Mouse (Mus musculus) left cerebral cortex, postnatal 14 days (tissue): Measurements from ENCODE around the gene Fam102b. TPM values are rescaled to one million over a fixed set of nuclear protein-coding genes. Genes with fewer than 3 reads are reported as not detected.

Experiments
- DNase-seq, 2 experiments: peaks; one replicate each; pipeline ENCODE4 v3.0.0; 2021 to 2022; ENCODE audit warnings: low spot score in 2 of 2, mixed read lengths in 1 of 2
- intact Hi-C: fragments of 180-260 bp; cut with DNase I; formaldehyde crosslinking; loops from one replicate; pipeline ENCODE4 v1.15.1; 2025
- microRNA-seq, 2 experiments: library from miRNA; unstranded; fragments of <30 nt; microRNA quantifications; one replicate each; pipeline ENCODE4 v1.2.0; 2022
- total RNA-seq, 2 experiments: library from RNA; stranded (reverse); gene quantifications; 2 replicates each; pipeline ENCODE4 v1.2.3; 2021

Fam102b gene
- total RNA-seq, 2 experiments from 2014 or later, result 46.2 to 48.6 TPM

DNA sequence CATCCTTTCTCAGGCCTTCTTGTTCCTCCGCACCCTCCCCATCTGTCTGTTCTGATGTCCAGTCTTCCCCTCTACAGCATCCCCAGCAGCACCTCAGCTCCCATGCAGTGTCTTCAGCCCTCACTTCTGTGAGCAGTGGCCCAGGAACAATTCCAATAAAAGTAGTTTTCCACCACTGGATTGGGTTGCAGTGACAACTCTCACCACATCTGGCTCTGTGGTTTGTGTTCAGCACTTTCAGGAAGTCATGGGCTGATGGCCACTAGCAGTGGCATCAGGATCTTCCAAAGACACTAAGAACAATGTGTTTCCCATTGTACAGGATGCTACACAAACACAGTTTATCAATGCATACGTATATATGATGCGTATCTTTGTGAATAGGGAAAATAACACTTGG lies 61.4 kb downstream of the Fam102b start:
- intact Hi-C loops, result no loop called here

DNA sequence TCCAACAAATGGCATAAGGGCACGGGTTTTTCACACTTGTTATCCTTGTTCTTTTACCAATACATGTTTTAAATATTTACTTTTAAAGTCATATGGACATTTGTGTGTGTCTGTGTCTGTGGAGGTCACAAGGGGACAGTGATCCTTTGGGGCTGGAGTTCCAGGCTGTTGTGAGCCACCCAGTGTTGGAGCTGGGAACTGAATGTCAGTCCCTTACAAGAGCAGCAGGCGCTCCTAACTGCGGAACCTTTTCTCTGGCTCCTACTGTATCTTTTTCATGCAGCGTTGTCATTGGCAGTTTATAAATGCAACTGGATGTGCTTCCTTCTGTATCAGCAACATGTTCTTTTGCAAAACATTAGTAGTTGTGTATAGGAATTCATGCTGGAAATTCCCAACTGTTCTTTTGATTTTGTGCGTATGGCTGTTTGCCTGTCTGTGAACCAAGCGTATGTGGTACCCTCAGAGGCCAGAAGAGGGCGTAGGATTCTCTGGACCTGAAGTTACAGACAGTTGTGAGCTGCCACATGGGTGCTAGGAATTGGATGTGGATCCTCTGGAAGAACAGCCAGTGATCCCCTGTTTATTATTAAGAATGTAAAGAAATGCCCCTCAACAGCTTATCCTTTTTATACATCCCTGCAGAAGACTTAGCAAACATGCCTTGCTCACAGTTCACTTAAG lies 62.9 kb downstream of the Fam102b start:
- DNase-seq, result no peak
- intact Hi-C loops, result no loop called here

More for the DNA sequence above, 61.4 kb downstream of the Fam102b start:
- DNase-seq, result no peak

DNA sequence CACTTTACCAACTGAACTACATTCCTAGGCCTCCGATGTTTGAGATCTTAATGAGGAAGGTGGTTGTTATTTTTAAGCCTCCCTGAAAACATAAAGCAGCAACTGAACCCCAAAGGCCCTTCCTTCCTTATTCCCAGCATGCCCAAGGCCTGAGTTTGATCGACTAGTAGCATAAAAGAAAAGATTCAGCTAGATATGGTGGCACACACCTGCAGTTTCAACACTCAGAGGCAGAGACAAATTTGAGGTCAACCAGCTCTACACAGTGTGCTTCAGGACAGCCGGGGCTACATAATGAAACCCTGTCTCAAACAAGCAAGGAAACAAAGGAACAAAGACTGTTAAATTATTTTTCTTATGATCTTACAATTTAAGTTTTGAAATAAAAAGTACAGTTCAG lies 63.6 kb downstream of the Fam102b start:
- no peak for DNase-seq
- intact Hi-C loops, result no loop called here

DNA sequence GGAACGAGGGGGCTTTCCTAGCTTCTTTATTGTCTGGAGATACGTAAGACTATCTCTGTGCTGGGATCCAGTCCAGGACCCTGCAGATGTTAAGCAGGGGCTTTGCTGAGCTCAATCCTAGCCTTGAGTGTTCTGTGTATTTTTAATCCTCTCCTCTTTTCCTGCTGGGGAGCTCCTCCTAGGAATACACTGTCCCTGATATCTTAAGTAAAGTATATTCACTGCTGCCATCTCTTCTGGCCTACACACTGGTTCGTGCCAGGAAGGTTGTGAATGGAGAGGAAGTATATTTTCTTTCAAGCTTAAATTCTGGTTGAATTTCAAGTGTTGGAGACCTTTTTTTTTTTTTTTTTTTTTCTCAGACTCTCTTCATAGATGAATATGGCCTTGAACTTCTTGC lies 64.1 kb downstream of the Fam102b start:
- intact Hi-C loops, result no loop called here
- DNase-seq, result no peak

DNA sequence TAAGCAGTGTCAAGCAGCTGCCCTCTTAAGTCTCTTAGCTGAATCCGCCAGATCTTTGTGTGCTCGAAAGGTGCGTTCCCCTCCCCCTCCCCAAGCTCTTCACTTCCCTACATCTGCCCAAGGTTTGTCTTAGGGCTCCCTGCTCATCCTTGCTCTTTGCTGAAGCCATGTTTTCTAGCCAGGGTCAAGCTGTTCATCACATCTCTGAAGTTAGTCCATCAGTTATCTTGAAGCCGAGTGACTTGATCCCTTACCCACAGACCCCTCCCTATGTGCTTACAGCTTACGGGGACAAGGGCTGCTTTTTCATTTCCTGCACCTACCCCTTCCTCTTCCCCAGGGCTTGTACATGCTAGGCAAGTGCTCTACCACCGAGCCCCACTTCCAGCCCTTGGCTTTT lies 65.8 kb downstream of the Fam102b start:
- intact Hi-C loops, result no loop called here
- no peak for DNase-seq

DNA sequence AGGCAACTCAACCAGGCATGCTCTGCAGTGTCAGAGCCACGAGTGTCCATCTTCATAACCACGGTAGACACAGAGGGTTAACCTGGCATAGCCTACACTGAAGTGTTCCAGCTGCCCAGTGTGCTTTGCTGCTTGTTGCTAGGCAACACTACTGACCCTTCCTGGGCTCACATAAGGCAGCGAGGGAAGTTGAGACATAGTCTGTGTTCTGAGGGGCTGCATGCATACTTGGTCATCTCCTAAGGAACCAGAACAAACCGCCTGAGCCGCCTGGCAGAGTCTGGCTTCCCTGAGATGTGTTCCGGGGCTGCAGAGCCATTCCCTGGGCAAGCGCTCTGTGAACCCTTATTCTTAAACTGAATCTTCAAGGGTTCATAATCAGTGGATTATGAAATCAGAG lies 66.2 kb downstream of the Fam102b start:
- DNase-seq, result peak in 1 of 2 experiments; percentile 48
- intact Hi-C loops, result no loop called here

DNA sequence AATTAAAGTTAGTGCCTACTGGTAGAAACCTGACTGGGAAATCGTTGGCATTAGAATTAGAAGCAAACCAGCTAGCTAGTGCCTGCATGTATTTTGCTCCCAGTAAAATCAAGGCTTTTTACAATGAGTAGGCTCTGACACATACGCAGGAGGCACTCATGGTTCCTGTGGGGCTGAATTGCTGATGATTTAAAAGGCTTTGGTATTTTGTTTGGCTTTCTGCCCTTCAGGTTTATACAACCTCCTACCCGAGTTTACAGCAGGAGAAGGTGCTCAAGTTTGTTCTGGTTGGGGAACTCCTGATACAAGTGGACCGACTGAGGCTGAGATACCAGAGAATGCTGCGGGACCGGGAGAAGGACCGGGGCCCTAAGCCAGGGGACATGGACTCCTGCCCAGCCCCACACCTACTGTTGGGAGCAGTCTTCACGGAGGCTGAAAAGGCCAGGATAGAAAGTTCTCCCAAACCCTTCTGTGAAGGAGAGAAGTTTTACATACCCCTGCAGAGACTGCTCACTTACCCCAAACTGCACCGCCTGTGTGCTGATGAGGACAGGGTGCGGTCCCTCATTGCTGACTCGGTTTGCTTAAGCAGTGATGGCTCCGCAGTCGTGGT lies 67.6 kb downstream of the Fam102b start:
- no peak for DNase-seq
- intact Hi-C loops, result no loop called here

DNA sequence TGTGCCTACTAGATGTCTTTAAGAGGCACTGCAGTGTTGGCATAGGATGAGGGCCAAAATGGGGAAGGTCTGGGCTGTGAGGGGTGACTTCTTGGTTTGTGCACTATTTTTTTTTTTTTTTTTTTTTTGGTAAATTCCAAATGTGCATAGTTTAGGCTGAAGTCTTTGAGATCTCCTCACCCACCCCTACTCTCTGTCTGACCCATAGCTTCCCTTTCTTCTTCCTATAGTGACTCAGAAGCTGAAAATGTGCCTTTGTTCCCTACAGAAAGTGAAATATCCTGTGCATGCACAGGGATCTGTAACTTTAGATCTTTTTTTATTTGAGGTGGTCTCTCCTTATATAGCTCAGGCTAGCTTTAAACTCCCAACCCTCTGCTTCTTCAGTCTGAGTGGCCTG lies 69.4 kb downstream of the Fam102b start:
- intact Hi-C loops, result no loop called here
- DNase-seq, result no peak

DNA sequence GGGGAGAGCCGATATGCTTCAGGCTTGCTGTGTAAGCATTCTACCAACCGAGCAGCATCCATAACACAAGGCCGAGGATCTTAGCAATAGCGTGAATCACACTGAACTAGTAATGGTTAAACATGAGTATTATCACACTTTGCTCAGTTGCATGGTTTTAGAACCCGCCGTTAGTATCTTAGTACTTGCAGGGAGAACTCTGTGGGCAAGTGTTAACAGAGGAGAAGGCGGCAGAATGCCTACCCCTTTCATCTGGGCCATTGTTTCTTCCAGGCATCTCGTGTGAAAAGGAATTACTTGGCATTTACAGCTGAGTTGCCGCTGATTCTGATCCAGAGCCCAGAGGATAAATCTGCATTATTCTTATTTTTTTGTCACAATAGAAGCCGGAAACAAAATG lies 86.4 kb downstream of the Fam102b start:
- intact Hi-C loops, result no loop called here

DNA sequence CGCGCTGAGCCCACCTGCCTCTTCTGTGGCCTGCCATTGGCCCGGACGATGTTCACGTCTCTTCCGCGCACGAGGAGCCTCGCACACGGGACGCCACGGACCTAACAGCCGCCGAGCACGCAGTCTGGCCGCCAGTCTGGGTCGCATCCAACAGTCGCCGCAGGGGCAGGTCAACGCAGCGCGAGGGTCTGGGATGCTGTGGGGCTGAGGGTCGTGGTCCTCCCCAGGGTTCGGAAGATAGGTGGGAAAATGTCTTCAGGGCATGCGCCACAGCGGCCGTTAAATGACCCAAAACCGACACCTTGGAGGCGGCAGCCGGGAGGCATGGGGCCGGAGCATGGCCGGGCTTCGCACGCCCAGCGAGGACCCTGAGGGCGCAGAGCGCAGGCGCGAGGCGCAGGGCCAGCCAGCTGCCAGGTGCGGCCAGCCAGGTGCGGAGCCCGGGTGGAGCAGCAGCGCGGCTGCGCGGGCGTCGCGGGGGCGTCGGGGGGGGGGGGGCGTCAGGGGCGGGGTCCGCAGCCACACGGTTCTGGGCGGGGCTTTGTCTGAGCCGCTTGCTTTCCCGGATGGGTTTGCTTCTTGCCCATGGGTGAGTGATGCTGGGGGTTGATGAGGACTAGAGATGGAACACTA lies 87.3 kb downstream of the Fam102b start, which contains the start of gene Gm9857:
Gene Gm9857, minus strand, starts transcription at position 445 of the 633 bp plus-strand sequence.
- no peak for DNase-seq
- intact Hi-C loops, result no loop called here

More for the DNA sequence above, 86.4 kb downstream of the Fam102b start:
- no peak for DNase-seq

DNA sequence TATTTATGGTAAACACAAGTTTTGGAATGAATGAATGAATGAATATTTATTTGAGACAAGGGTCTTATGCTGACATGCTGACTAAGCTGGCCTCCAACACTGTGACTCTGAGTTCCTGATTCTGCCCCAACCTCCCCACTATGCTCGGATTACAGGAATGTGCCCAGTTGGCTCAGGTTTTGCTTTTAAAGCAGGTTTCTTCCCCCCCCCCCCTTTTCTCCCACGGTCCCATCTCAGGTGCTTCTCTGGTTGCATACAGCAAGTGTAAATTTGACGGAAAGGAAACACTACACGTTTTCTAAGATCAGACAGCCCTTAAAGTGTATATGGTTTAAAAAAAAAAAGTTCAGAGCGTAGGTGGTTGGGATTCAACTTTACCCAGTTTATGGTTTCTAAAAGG lies 87.8 kb downstream of the Fam102b start, which contains the start of gene Henmt1:
Gene Henmt1, plus strand, starts transcription at position 301 of the 400 bp plus-strand sequence.
- DNase-seq, result no peak
- intact Hi-C loops, result no loop called here

DNA sequence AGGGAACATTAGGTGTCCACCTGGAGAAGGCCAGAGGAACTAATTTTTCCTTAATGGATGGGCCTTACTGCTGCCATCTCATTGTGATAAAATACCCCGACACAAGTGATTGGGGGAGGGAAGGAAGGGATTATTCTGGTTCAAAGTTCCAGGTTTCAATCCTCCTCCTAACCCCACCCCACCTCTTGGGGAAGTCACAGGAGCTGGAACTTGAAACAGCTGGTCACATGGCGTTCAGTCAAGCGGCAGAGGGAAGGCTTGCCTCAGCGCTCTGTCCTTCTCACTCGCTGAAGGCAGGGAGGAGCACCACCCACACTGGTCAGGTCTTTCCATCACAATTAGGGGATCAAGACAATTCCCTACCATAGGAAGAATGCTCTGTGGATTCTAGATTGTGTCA lies 88.7 kb downstream of the Fam102b start:
- DNase-seq, result no peak
- intact Hi-C loops, result no loop called here

DNA sequence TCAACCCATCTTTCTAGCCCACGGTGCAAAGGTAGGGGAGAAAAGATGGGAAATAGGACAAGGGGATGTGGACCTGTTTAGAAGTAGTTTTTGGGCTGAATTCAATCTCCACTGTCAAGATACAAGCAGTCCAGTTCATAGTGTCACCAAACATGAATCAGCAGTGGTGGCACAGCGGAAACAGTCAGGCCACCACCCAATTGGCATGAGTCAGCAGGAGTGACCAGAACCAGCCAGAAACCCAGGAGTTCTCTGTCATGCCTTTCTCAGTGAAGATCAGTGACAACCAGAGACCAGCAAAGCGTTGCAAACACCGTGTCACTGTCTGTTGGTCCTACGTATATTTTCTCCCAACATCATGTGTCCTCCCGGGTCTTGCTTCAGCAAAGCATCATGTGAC lies 93.8 kb downstream of the Fam102b start:
- intact Hi-C loops, result no loop called here
- DNase-seq, result no peak

DNA sequence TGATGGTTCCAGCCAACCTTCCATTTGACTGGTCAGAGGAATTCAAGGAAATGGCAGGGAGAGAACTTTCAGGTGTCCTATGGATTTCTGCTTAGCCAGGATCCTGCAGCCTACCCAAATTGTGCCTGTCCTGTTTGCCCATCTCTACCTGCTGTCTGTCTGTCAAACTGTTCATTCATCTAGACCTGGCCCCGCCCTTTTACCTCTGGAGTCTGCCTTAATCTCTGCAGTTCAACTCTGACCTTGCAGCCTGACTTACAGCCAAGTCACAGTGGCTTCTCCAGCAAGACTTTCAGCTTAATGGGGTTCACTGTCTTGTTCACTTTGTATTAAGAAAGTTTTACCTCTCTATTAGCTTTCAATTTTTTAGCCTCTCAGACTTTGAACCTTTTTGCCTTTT lies 101.1 kb downstream of the Fam102b start:
- DNase-seq, result no peak
- intact Hi-C loops, result no loop called here

DNA sequence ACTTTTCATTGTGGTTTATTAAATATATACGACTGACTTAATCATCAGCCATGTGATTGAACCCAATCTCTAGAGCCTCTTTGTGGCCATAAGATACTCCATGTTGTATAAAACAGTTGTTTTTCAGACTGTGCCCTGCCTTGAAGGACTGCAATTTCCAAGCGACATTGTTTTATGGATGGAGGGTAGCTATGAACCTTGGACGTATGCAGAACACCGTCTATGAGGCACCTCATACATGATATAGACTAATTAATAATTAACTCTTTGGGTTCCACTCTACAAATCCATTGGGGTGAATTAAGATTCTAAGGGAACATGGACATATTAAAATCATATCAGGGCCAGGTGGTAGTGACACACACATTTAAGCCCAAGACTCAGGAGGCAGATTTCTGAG lies 101.7 kb downstream of the Fam102b start:
- intact Hi-C loops, result no loop called here
- DNase-seq, result no peak

DNA sequence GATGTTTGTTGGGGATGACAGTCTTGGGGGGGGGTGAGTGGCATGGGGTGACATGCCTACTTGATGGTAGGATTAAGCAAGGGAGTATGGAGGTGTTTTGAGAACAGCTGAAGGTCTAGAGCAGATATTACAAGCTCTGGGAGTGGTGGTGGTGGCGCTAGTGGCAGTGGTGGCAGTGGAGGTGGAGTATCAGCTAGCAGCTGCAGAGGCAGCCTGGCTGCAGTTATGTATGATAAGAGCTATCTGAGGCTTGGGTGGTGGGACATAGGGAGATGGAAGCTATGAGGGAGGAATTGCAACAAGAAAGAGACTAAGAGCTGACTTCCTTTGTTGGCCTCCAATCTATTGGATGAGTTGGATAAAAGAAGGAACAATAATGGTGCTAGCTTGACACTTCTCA lies 105.6 kb downstream of the Fam102b start:
- no peak for DNase-seq
- intact Hi-C loops, result no loop called here

Small RNA genes lying within 50 kb of the gene (microRNA-seq; reads per million reads assigned to microRNA genes)
- 0 reads per million in 2 experiments for gene Gm44384

Other genes starting within 250 kb of the Fam102b start
- gene Stxbp3, start 187.1 kb downstream of the Fam102b start, total RNA-seq, result 10 to 100 TPM; 16.7 to 17.5 TPM
- gene Fndc7, start 137.6 kb downstream of the Fam102b start, total RNA-seq, result under 1 TPM in 1 of 2 experiments, not detected in 1; 0.11 TPM
- gene Prpf38b, start 115.9 kb downstream of the Fam102b start, total RNA-seq, result 10 to 100 TPM; 42.2 to 42.8 TPM
- gene Henmt1, start 87.7 kb downstream of the Fam102b start, total RNA-seq, result 1 to 10 TPM; 2.5 to 3.8 TPM
- gene Gm9857, start 87.2 kb downstream of the Fam102b start, total RNA-seq, result not detected
- gene Slc25a54, start 52.9 kb upstream of the Fam102b start, total RNA-seq, result not detected
- gene Slc25a24, start 95.5 kb upstream of the Fam102b start, total RNA-seq, result 1 to 10 TPM; 2.9 to 3.3 TPM